ENCODE assay signal across 12 mouse cellular contexts in genomic region chr5:113145171-113145570, GRCm38 (mm10).
DNase-seq lines count a peak whose midpoint lies in the region; ATAC-seq lines count a peak whose summit lies in the region.
"Had no signal": no experiment of that assay in that cellular context is flagged by ENCODE, and none has a peak within 500 bp of the region (broad histone marks: within the 10 kb centered on the region; RNA-seq: fewer than 3 reads in every experiment).

No protein-coding gene starts in this region.

- H3K27ac ChIP-seq in heart, embryonic 15.5 days, result peak overlapping the region; percentile 34
- H3K27ac ChIP-seq in embryonic facial prominence, embryonic 10.5 days (replicated peaks), result peak overlapping the region; percentile 45; the same call in 1 of the 2 replicates
- peak overlapping the region; percentile 35; the same call in 1 of the 2 replicates for H3K27ac ChIP-seq in midbrain, embryonic 11.5 days (ENCODE audit: low read depth, low read length)
- H3K27ac ChIP-seq: embryonic facial prominence, embryonic 15.5 days had no signal

- H3K9ac ChIP-seq in heart, embryonic 15.5 days, result no peak overlapping the region
- H3K9ac ChIP-seq in midbrain, embryonic 11.5 days (ENCODE audit: low read length), result 0 out of 2 replicates have a peak overlapping the region, but pooled peaks have one; percentile 2
- H3K9ac ChIP-seq: embryonic facial prominence, embryonic 15.5 days had no signal

- H3K4me3 ChIP-seq in heart, embryonic 15.5 days, result no peak overlapping the region
- no peak overlapping the region for H3K4me3 ChIP-seq in embryonic facial prominence, embryonic 10.5 days
- H3K4me3 ChIP-seq in midbrain, embryonic 11.5 days (ENCODE audit: low read depth, low read length), result no peak overlapping the region
- H3K4me3 ChIP-seq: embryonic facial prominence, embryonic 15.5 days; myocyte had no signal

- no peaks in the 10 kb centered on the region for H3K36me3 ChIP-seq in heart, embryonic 15.5 days
- no peaks in the 10 kb centered on the region for H3K36me3 ChIP-seq in embryonic facial prominence, embryonic 10.5 days (replicated peaks)
- H3K36me3 ChIP-seq in midbrain, embryonic 11.5 days (ENCODE audit: control insufficient read depth, insufficient read depth, low read length), result no peaks in the 10 kb centered on the region
- H3K36me3 ChIP-seq: embryonic facial prominence, embryonic 15.5 days had no signal

- H3K9me3 ChIP-seq in heart, embryonic 15.5 days (replicated peaks), result no peaks in the 10 kb centered on the region
- H3K9me3 ChIP-seq in embryonic facial prominence, embryonic 10.5 days, result peaks cover 5% of the 10 kb centered on the region; the same call in 1 of the 2 replicates
- no peaks in the 10 kb centered on the region for H3K9me3 ChIP-seq in midbrain, embryonic 11.5 days (ENCODE audit: control insufficient read depth, low read length)
- H3K9me3 ChIP-seq: embryonic facial prominence, embryonic 15.5 days had no signal

- H3K4me1 ChIP-seq in heart, embryonic 15.5 days (replicated peaks), result peaks cover 51% of the 10 kb centered on the region
- peaks cover 39% of the 10 kb centered on the region for H3K4me1 ChIP-seq in embryonic facial prominence, embryonic 10.5 days
- H3K4me1 ChIP-seq in midbrain, embryonic 11.5 days (ENCODE audit: control insufficient read depth, insufficient read depth, low read length), result peaks cover 9% of the 10 kb centered on the region

- no peak for ATAC-seq in heart, embryonic 15.5 days (replicated peaks; ENCODE audit: insufficient number of reproducible peaks, insufficient read depth, low FRiP score, low read depth)
- ATAC-seq in midbrain, embryonic 11.5 days (ENCODE audit: low FRiP score), result no peak

- no peak overlapping the region for H3K4me2 ChIP-seq in heart, embryonic 15.5 days
- H3K4me2 ChIP-seq in midbrain, embryonic 11.5 days, result no peak overlapping the region
- H3K4me2 ChIP-seq: embryonic facial prominence, embryonic 15.5 days had no signal

- H3K27me3 ChIP-seq in heart, embryonic 15.5 days, result no peaks in the 10 kb centered on the region
- H3K27me3 ChIP-seq in embryonic facial prominence, embryonic 10.5 days (replicated peaks; ENCODE audit: low read depth, poor library complexity, severe bottlenecking), result peaks cover 3% of the 10 kb centered on the region; the same call in 1 of the 2 replicates
- H3K27me3 ChIP-seq in midbrain, embryonic 11.5 days (ENCODE audit: control insufficient read depth, insufficient read depth, low read length), result no peaks in the 10 kb centered on the region
- H3K27me3 ChIP-seq: embryonic facial prominence, embryonic 15.5 days had no signal

- WGBS in heart, embryonic 15.5 days, result 35% methylated on average over 9 of the region's 9 CpGs
- 73% methylated on average over 9 of the region's 9 CpGs for WGBS in embryonic facial prominence, embryonic 10.5 days
- WGBS in midbrain, embryonic 11.5 days, result 69% methylated on average over 9 of the region's 9 CpGs

- DNase-seq in heart, adult 9 months (ENCODE audit: low spot score in 2 of 2), result no peak
- DNase-seq in brain, adult 2 months (ENCODE audit: low read depth, low spot score), result peak; percentile 82
- DNase-seq in embryonic facial prominence, embryonic 10.5 days (ENCODE audit: low spot score), result no peak
- DNase-seq in midbrain, embryonic 11.5 days (ENCODE audit: low spot score, missing footprints), result no peak
- DNase-seq in urinary bladder, postnatal 10 days (ENCODE audit: low spot score), result no peak
- DNase-seq in Muller cell, postnatal 12 days (ENCODE audit: inconsistent ontology term), result no peak
- DNase-seq in layer of hippocampus, adult 9-10 months (ENCODE audit: low spot score), result no peak
- DNase-seq: cerebellum, postnatal 10 days; kidney, adult 8-10 months had no signal
